Mouse (Mus musculus) heart, postnatal 25 days (tissue): Measurements from ENCODE around the gene Banf1. TPM values are rescaled to one million over a fixed set of nuclear protein-coding genes. Genes with fewer than 3 reads are reported as not detected.
"Not testable (repeated sequence)": the region's sequence is repeated elsewhere in the genome, so short reads cannot be mapped to it uniquely, and the experiment has no call there.

Experiments
- DNase-seq: peaks from one replicate; pipeline ENCODE4 v3.0.0; 2022; ENCODE audit warnings: low spot score
- intact Hi-C: fragments of 180-260 bp; cut with DNase I; formaldehyde crosslinking; loops from one replicate; pipeline ENCODE4 v1.15.1; 2025
- total RNA-seq, 2 experiments: library from RNA; stranded (reverse); gene quantifications; 2 replicates each; pipeline ENCODE4 v1.2.3; 2021

Banf1 gene
- total RNA-seq, 2 experiments from 2014 or later: 122 to 132 TPM

GRCm38 (mm10) chr19:5383326-5383725, 16.4 kb upstream of the Banf1 start:
- no peak for DNase-seq
- intact Hi-C loops: no loop called here

GRCm38 (mm10) chr19:5377446-5377845, 10.5 kb upstream of the Banf1 start:
- intact Hi-C loops: no loop called here
- no peak for DNase-seq

GRCm38 (mm10) chr19:5374748-5375147, 7.8 kb upstream of the Banf1 start:
- no peak for DNase-seq
- intact Hi-C loops: no loop called here

- intact Hi-C loops: no loop called here
- no peak for DNase-seq
Observed at GRCm38 (mm10) chr19:5374177-5374576, 7.2 kb upstream of the Banf1 start.

- intact Hi-C loops: no loop called here
- DNase-seq: no peak
Observed at GRCm38 (mm10) chr19:5372724-5373123, 5.8 kb upstream of the Banf1 start.

- intact Hi-C loops: no loop called here
- DNase-seq: no peak
Observed at GRCm38 (mm10) chr19:5370932-5371331, 4.0 kb upstream of the Banf1 start.

GRCm38 (mm10) chr19:5367455-5367854, 487 bp upstream of the Banf1 start:
- no peak for DNase-seq
- intact Hi-C loops: loop anchor here (5.0 kb wide), 2 partner anchors 120 to 260 kb away; partner anchors contain the start of genes Mus81 and Rab1b

- DNase-seq: peak; percentile 88
- intact Hi-C loops: loop anchor here (1.0 to 5.0 kb wide), 3 partner anchors 22 to 259 kb away; partner anchors contain the start of genes Mus81, Rab1b and Sart1
Observed at GRCm38 (mm10) chr19:5366175-5367052, 554 bp downstream of the Banf1 start, which contains the start of gene Eif1ad. Gene Eif1ad, plus strand, starts transcription at chr19:5366741.

GRCm38 (mm10) chr19:5365751-5366150, 1.2 kb downstream of the Banf1 start:
- DNase-seq: no peak
- intact Hi-C loops: loop anchor here (1.0 to 5.0 kb wide), 3 partner anchors 23 to 258 kb away; partner anchors contain the start of genes Mus81, Rab1b and Sart1

- intact Hi-C loops: no loop called here
- no peak for DNase-seq
Observed at GRCm38 (mm10) chr19:5364124-5364523, 2.8 kb downstream of the Banf1 start.

- DNase-seq: no peak
- intact Hi-C loops: no loop called here
Observed at GRCm38 (mm10) chr19:5362186-5362585, 4.8 kb downstream of the Banf1 start.

- no peak for DNase-seq
- intact Hi-C loops: no loop called here
Observed at GRCm38 (mm10) chr19:5356080-5356479, 10.9 kb downstream of the Banf1 start.

- DNase-seq: no peak
- intact Hi-C loops: no loop called here
Observed at GRCm38 (mm10) chr19:5353609-5354008, 13.4 kb downstream of the Banf1 start.

GRCm38 (mm10) chr19:5349502-5349873, 17.5 kb downstream of the Banf1 start, which contains the start of gene Cst6:
Gene Cst6, minus strand, starts transcription at chr19:5349574.
- DNase-seq: not testable (repeated sequence)
- intact Hi-C loops: loop anchor here (5.0 kb wide), 1 partner anchor 47 kb away; no protein-coding TSS in a partner anchor

- DNase-seq: no peak
- intact Hi-C loops: loop anchor here (1.0 to 5.0 kb wide), 2 partner anchors 11 to 47 kb away; no protein-coding TSS in a partner anchor
Observed at GRCm38 (mm10) chr19:5348526-5349501, 18.2 kb downstream of the Banf1 start.

GRCm38 (mm10) chr19:5348064-5348463, 18.9 kb downstream of the Banf1 start:
- no peak for DNase-seq
- intact Hi-C loops: loop anchor here (1.0 to 5.0 kb wide), 2 partner anchors 10 to 46 kb away; no protein-coding TSS in a partner anchor

GRCm38 (mm10) chr19:5345297-5346131, 21.5 kb downstream of the Banf1 start:
- intact Hi-C loops: loop anchor here (5.0 kb wide), 1 partner anchor 43 kb away; no protein-coding TSS in a partner anchor
- peak; percentile 64 for DNase-seq

- DNase-seq: peak; percentile 48
- intact Hi-C loops: no loop called here
Observed at GRCm38 (mm10) chr19:5341360-5341759, 25.6 kb downstream of the Banf1 start.

GRCm38 (mm10) chr19:5337975-5338374, 29.0 kb downstream of the Banf1 start:
- DNase-seq: peak; percentile 23
- intact Hi-C loops: loop anchor here (1.0 kb wide), 1 partner anchor 10 kb away; no protein-coding TSS in a partner anchor
